Mouse (Mus musculus): ENCODE results near the gene Hoxb6. TPM values are rescaled to one million over a fixed set of nuclear protein-coding genes. Genes with fewer than 3 reads are reported as not detected.

The Hoxb6 gene
- total and polyA plus RNA-seq, 3 experiments, result not detected

DNA sequence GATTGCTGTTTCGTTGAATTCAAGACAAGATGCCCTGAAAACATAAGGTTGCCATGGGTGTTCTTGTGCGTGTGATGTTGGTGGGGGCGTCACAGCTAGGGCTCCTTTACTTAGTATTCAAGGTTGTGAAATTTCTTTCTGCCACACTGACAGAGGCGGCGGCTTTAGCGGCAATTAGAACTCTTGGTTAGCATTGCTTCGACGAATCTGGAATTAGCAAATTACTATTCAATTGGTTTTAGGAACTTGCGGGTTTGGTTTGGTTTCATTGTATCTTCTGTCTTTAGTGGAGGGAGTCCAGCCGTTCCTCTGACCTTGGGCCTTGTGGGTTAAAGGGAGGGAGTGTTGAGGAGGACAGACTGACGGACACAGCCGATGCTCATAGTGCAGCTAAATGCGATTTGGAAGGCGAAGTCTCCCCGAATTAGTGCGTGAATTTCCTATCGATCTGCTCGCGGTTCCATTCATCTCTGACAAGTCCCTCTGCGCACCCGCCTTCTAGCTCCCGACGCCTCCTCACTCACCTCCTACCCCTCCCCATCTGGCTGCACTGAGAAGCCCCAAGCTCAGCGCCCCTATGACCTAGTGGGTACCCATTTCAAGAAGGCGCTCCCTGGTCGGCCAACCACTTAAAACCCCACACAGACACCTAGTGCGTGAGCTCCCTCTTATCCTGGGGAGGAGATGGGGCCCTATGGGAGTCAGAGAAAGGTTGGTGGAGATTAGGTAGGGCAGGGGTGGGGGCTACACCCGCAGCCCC is 25.5 kb downstream of the Hoxb6 start, which contains the start of gene Hoxb4:
TSS of gene Hoxb4 (plus strand) at position 660 of the 760 bp plus-strand sequence.
- Histone ChIP-seq H3K79me2 (ENCODE audit: control insufficient read depth, insufficient read depth, low read length, poor library complexity) (no peaks in the 10 kb centered on the region), H3K27me3 (ENCODE audit: control insufficient read depth in 1 of 2, insufficient read depth in 2 of 2, low read length in 2 of 2) (no peaks in the 10 kb centered on the region; a peak in 4 of 4 replicates), H3K4me1 (ENCODE audit: control insufficient read depth in 1 of 2, insufficient read depth in 2 of 2, low read length in 2 of 2) (no peaks in the 10 kb centered on the region), H3K36me3 (ENCODE audit: control insufficient read depth in 1 of 2, insufficient read depth in 2 of 2, low read length in 2 of 2) (no peaks in the 10 kb centered on the region), H3K9ac (ENCODE audit: control insufficient read depth, low read depth, low read length, poor library complexity, severe bottlenecking) (no peak within 1 kb of the TSS), H3K4me3 (ENCODE audit: control insufficient read depth in 1 of 2, insufficient read depth in 1 of 2, low read depth in 2 of 2, low read length in 2 of 2) (no peak within 1 kb of the TSS), H3K9me3 (replicated peaks; ENCODE audit: insufficient read depth, low read length) (no peaks in the 10 kb centered on the region), H3K27ac (ENCODE audit: control insufficient read depth, low read depth, low read length) (no peak within 1 kb of the TSS)
- no peak for DNase-seq (ENCODE audit: low read depth, low spot score)
- TF ChIP-seq CTCF (IDR thresholded peaks at IDR 0.05 in 2 of 3, conservative IDR thresholded peaks at IDR 0.05 in 1 of 3; ENCODE audit: control insufficient read depth in 1 of 3, insufficient read depth in 1 of 3, low read depth in 2 of 3, low read length in 3 of 3, poor library complexity in 1 of 3, severe bottlenecking in 1 of 3), result no peak
- TF ChIP-seq CHD1 (IDR thresholded peaks at IDR 0.05; ENCODE audit: low read depth, low read length), result no peak
- TF ChIP-seq USF2 (IDR thresholded peaks at IDR 0.05; ENCODE audit: borderline replicate concordance in 1 of 2, insufficient read depth in 1 of 2, low read depth in 1 of 2, low read length in 2 of 2), result no peak
- no peak for TF ChIP-seq ZMIZ1 (IDR thresholded peaks at IDR 0.05; ENCODE audit: low read depth, low read length)
- no peak for TF ChIP-seq ZC3H11A (IDR thresholded peaks at IDR 0.05; ENCODE audit: low read depth, low read length)
- TF ChIP-seq POLR2A (IDR thresholded peaks at IDR 0.05; ENCODE audit: control insufficient read depth in 1 of 2, insufficient read depth in 1 of 2, low read depth in 1 of 2, low read length in 2 of 2, poor library complexity in 1 of 2), result no peak

DNA sequence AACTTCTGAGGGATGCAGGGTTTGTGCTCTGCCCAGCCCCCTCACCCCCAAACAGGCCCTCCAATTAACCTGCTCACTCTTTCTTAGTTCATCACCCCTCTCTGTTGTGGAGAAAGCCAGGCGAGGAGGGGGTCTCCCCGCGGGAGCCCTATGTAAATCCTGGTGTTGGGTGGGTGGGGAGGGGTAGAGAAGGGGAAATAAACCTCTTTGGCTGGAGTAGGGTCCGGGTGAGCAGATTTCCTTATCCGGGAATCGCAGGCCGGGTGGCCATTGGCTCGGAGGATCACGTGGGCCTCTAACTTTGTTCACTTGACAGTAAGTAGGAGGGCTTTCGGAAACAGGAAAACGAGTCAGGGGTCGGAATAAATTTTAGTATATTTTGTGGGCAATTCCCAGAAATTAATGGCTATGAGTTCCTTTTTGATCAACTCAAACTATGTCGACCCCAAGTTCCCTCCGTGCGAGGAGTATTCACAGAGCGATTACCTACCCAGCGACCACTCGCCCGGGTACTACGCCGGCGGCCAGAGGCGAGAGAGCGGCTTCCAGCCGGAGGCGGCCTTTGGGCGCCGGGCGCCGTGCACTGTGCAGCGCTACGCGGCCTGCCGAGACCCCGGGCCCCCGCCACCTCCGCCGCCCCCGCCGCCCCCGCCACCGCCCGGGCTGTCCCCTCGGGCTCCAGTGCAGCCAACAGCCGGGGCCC is 26.2 kb downstream of the Hoxb6 start:
- no peak overlapping the region for H3K27ac ChIP-seq (ENCODE audit: control insufficient read depth, low read depth, low read length)

More for the DNA sequence above, 26.2 kb downstream of the Hoxb6 start:
- no peak for DNase-seq (ENCODE audit: low read depth, low spot score)
- no peaks in the 10 kb centered on the region for H3K4me1 ChIP-seq (ENCODE audit: control insufficient read depth in 1 of 2, insufficient read depth in 2 of 2, low read length in 2 of 2)
- peaks cover 0 to 1% of the 10 kb centered on the region in 2 experiments for H3K27me3 ChIP-seq (ENCODE audit: control insufficient read depth in 1 of 2, insufficient read depth in 2 of 2, low read length in 2 of 2)
- H3K9ac ChIP-seq (ENCODE audit: control insufficient read depth, low read depth, low read length, poor library complexity, severe bottlenecking), result no peak overlapping the region
- H3K79me2 ChIP-seq (ENCODE audit: control insufficient read depth, insufficient read depth, low read length, poor library complexity), result no peaks in the 10 kb centered on the region
- no peak for TF ChIP-seq KAT2A (conservative IDR thresholded peaks at IDR 0.05; ENCODE audit: low read depth, low read length)
- TF ChIP-seq MAZ (IDR thresholded peaks at IDR 0.05; ENCODE audit: low read depth, low read length), result no peak
- no peak for TF ChIP-seq MAX (IDR thresholded peaks at IDR 0.05; ENCODE audit: low read length)
- TF ChIP-seq MAFK (IDR thresholded peaks at IDR 0.05; ENCODE audit: borderline replicate concordance, low read depth, low read length), result no peak
- no peak for TF ChIP-seq MEF2A (IDR thresholded peaks at IDR 0.05; ENCODE audit: extremely low read depth, insufficient replicate concordance, low read depth, low read length, poor library complexity, severe bottlenecking)
- no peak for TF ChIP-seq RAD21 (IDR thresholded peaks at IDR 0.05; ENCODE audit: low read depth, low read length)
- no peak for TF ChIP-seq MXI1 (IDR thresholded peaks at IDR 0.05; ENCODE audit: low read depth, low read length)
- no peak for TF ChIP-seq SIN3A (IDR thresholded peaks at IDR 0.05; ENCODE audit: low read length)
- TF ChIP-seq ETS1 (IDR thresholded peaks at IDR 0.05; ENCODE audit: low read depth, low read length), result no peak
- TF ChIP-seq TBP (IDR thresholded peaks at IDR 0.05; ENCODE audit: low read depth, low read length), result no peak
- no peak for TF ChIP-seq TAL1 (IDR thresholded peaks at IDR 0.05; ENCODE audit: low read length)
- no peak overlapping the region for H3K4me3 ChIP-seq (ENCODE audit: control insufficient read depth in 1 of 2, insufficient read depth in 1 of 2, low read depth in 2 of 2, low read length in 2 of 2)
- H3K36me3 ChIP-seq (ENCODE audit: control insufficient read depth in 1 of 2, insufficient read depth in 2 of 2, low read length in 2 of 2), result no peaks in the 10 kb centered on the region
- H3K9me3 ChIP-seq (replicated peaks; ENCODE audit: insufficient read depth, low read length), result no peaks in the 10 kb centered on the region
